Mouse (Mus musculus) embryonic fibroblast, embryonic 13.5 days (primary cell): ENCODE measurements at regions not wholly inside any gene's neighbourhood (a gene's known extent, or its start where the extent isn't known, plus 50 kb on each side); places are given as distances from the start of the nearest gene placed in this dataset.

Source experiments
- CTCF ChIP-seq: IDR thresholded peaks from 2 replicates; pipeline ENCODE4 v1.5.1; 2011; ENCODE audit warnings: mild to moderate bottlenecking, control low read depth, low read length, moderate library complexity, borderline replicate concordance; ENCODE audit not compliant: insufficient read depth
- POLR2A ChIP-seq: IDR thresholded peaks from 2 replicates; pipeline ENCODE4 v1.6.1; 2011; ENCODE audit warnings: low read depth, mild to moderate bottlenecking, control low read depth, low read length, moderate library complexity

- TF ChIP-seq POLR2A (no peak), CTCF (no peak)
Observed at GRCm38 (mm10) chr12:27399392-27399791, 57.0 kb upstream of the Sox11 start.
